ENCODE assay signal across 16 mouse cellular contexts in the genomic region with DNA sequence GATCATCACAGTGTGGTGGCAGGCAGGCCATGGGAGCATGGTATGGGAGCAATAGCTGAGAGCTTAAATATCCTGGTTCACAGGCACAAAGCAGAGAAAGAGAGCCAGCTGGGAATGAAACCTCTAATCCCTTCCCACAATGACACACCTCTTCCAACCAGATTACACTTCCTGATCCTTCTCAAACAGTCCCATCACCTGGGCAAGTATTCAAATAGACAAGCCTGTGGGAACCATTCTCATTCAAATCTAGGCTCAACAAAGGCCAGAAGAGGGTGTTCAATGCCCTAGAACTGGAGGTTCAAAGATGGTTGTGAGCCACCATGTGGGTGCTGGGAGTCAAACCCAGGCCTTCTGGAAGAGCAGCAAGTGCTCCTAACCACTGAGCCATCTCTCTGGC.
"Had no signal": no experiment of that assay in that cellular context is flagged by ENCODE, and none has a peak within 500 bp of the region (broad histone marks: within the 10 kb centered on the region; RNA-seq: fewer than 3 reads in every experiment).

No protein-coding gene starts in this region.

- H3K36me3 ChIP-seq: neural tube, embryonic 13.5 days; neural tube, embryonic 15.5 days; stomach, embryonic 15.5 days had no signal

- H3K4me3 ChIP-seq: neural tube, embryonic 13.5 days; neural tube, embryonic 15.5 days; stomach, embryonic 15.5 days had no signal

- H3K27ac ChIP-seq: neural tube, embryonic 13.5 days; neural tube, embryonic 15.5 days; stomach, embryonic 15.5 days; stomach, postnatal 0 days had no signal

- DNase-seq: retina, postnatal 1 day; right cerebral cortex, adult 18-20 months; right cerebral cortex, postnatal 14 days; right cerebral cortex, postnatal 25 days; right cerebral cortex, postnatal 4 days; spleen, adult 18-20 months; thymus, adult 18-20 months; thymus, adult 2 months; thymus, postnatal 14 days; thymus, postnatal 25 days; thymus, postnatal 36 days; thymus, postnatal 4 days had no signal

- H3K27me3 ChIP-seq: neural tube, embryonic 13.5 days; neural tube, embryonic 15.5 days; stomach, embryonic 15.5 days had no signal

- H3K9me3 ChIP-seq: stomach, embryonic 15.5 days had no signal
